21 mouse cellular contexts compared by ENCODE assay signal in genomic region chr5:113804395-113804966, GRCm38 (mm10). TPM values are rescaled to one million over a fixed set of nuclear protein-coding genes. Genes with fewer than 3 reads are reported as not detected.
DNase-seq lines count a peak whose midpoint lies in the region; ATAC-seq and TF ChIP-seq lines count a peak whose summit lies in the region.
"Had no signal": no experiment of that assay in that cellular context is flagged by ENCODE, and none has a peak within 500 bp of the region (broad histone marks: within the 10 kb centered on the region; RNA-seq: fewer than 3 reads in every experiment).

No protein-coding gene starts in this region.

- no peak overlapping the region for H3ac ChIP-seq in C2C12 (ENCODE audit: control insufficient read depth, insufficient read length, low read depth)

- no peak overlapping the region for H3K4me2 ChIP-seq in liver, embryonic 14.5 days (ENCODE audit: low read depth)
- no peak overlapping the region for H3K4me2 ChIP-seq in limb, embryonic 15.5 days
- H3K4me2 ChIP-seq: liver, embryonic 13.5 days had no signal

- H3K27ac ChIP-seq in liver, embryonic 14.5 days = no peak overlapping the region
- peak overlapping the region; percentile 71 for H3K27ac ChIP-seq in bone marrow, adult 2 months (ENCODE audit: control insufficient read depth, insufficient read depth, low read depth, low read length, poor library complexity)
- peak overlapping the region; percentile 54; the same call in 1 of the 2 replicates for H3K27ac ChIP-seq in limb, embryonic 15.5 days
- H3K27ac ChIP-seq: heart, embryonic 10.5 days; liver, embryonic 13.5 days had no signal

- TF ChIP-seq POLR2A in bone marrow, adult 2 months (IDR thresholded peaks at IDR 0.05; ENCODE audit: borderline replicate concordance, control insufficient read depth, low read depth, low read length) = no peak

- no peaks in the 10 kb centered on the region for H3K9me3 ChIP-seq in liver, embryonic 14.5 days (ENCODE audit: control insufficient read depth, low read length)
- no peaks in the 10 kb centered on the region for H3K9me3 ChIP-seq in limb, embryonic 15.5 days
- H3K9me3 ChIP-seq: G1E; heart, embryonic 10.5 days; liver, embryonic 13.5 days had no signal

- 37% methylated on average over 7 of the region's 7 CpGs for WGBS in liver, embryonic 14.5 days (ENCODE audit: insufficient replicate concordance)
- 34% methylated on average over 7 of the region's 7 CpGs for WGBS in bone marrow, adult 2 months
- 38% methylated on average over 7 of the region's 7 CpGs for WGBS in limb, embryonic 15.5 days

- H3K36me3 ChIP-seq in liver, embryonic 14.5 days (replicated peaks; ENCODE audit: control insufficient read depth, insufficient read depth, low read depth) = no peaks in the 10 kb centered on the region
- no peaks in the 10 kb centered on the region for H3K36me3 ChIP-seq in C2C12 (ENCODE audit: control insufficient read depth, insufficient read depth)
- no peaks in the 10 kb centered on the region for H3K36me3 ChIP-seq in limb, embryonic 15.5 days
- H3K36me3 ChIP-seq: G1E; heart, embryonic 10.5 days; liver, embryonic 13.5 days had no signal

- H3K27me3 ChIP-seq in liver, embryonic 14.5 days (ENCODE audit: control insufficient read depth, insufficient read depth, low read length) = no peaks in the 10 kb centered on the region
- no peaks in the 10 kb centered on the region for H3K27me3 ChIP-seq in C2C12 (ENCODE audit: control insufficient read depth, insufficient read depth, insufficient read length)
- H3K27me3 ChIP-seq in limb, embryonic 15.5 days = no peaks in the 10 kb centered on the region

- 0 out of 4 replicates have a peak, but pooled peaks cover 0 to 2% of the 10 kb centered on the region in 2 experiments for H3K4me1 ChIP-seq in liver, embryonic 14.5 days (replicated peaks; ENCODE audit: control insufficient read depth in 2 of 2, insufficient read depth in 2 of 2, low read length in 1 of 2)
- peaks cover 6% of the 10 kb centered on the region for H3K4me1 ChIP-seq in bone marrow, adult 2 months (ENCODE audit: control insufficient read depth, insufficient read depth, low read length)
- peaks cover 58% of the 10 kb centered on the region for H3K4me1 ChIP-seq in limb, embryonic 15.5 days

- no peak overlapping the region for H3K4me3 ChIP-seq in liver, embryonic 14.5 days (ENCODE audit: insufficient read depth in 1 of 2, low read depth in 2 of 2, low read length in 2 of 2)
- H3K4me3 ChIP-seq in C2C12 (ENCODE audit: insufficient read depth, poor library complexity, severe bottlenecking) = no peak overlapping the region
- no peak overlapping the region for H3K4me3 ChIP-seq in bone marrow, adult 2 months (replicated peaks; ENCODE audit: control insufficient read depth, low read depth, low read length)
- H3K4me3 ChIP-seq in limb, embryonic 15.5 days = no peak overlapping the region
- H3K4me3 ChIP-seq: heart, embryonic 10.5 days; liver, embryonic 13.5 days had no signal

- H3K79me3 ChIP-seq in C2C12 (ENCODE audit: low read depth) = no peaks in the 10 kb centered on the region

- peaks cover 3% of the 10 kb centered on the region for H3K79me2 ChIP-seq in C2C12 (ENCODE audit: control insufficient read depth, insufficient read depth)

- H3K9ac ChIP-seq in liver, embryonic 14.5 days (replicated peaks) = no peak overlapping the region
- H3K9ac ChIP-seq in limb, embryonic 15.5 days = no peak overlapping the region
- H3K9ac ChIP-seq: forebrain, postnatal 0 days; liver, embryonic 13.5 days had no signal

- no peak for DNase-seq in liver, embryonic 14.5 days (ENCODE audit: low read depth in 3 of 3, low spot score in 3 of 3)
- no peak for DNase-seq in liver
- no peak for DNase-seq in retina, embryonic 14.5 days (ENCODE audit: low spot score)
- DNase-seq in kidney, postnatal 25 days = no peak
- DNase-seq: adrenal gland, postnatal 25 days; cerebellum, adult 11-12 months; cerebellum, postnatal 25 days; embryo, embryonic 11 days; forebrain, postnatal 0 days; gastrocnemius, postnatal 36 days; layer of hippocampus, postnatal 36 days; liver, embryonic 13.5 days; lung, postnatal 10 days; retina, postnatal 1 day; right cerebral cortex, postnatal 4 days had no signal

- 0 out of 2 replicates have a peak, but pooled peaks have one; percentile 12 for TF ChIP-seq CTCF in liver, embryonic 14.5 days (IDR thresholded peaks at IDR 0.05; ENCODE audit: low read depth)
- TF ChIP-seq CTCF in C2C12 (IDR thresholded peaks at IDR 0.05; ENCODE audit: control insufficient read depth, insufficient read depth, insufficient read length) = peak; percentile 22
- no peak for TF ChIP-seq CTCF in bone marrow, adult 2 months (IDR thresholded peaks at IDR 0.05; ENCODE audit: control insufficient read depth, insufficient read depth, low read length)

- TF ChIP-seq EP300 in liver, embryonic 14.5 days (IDR thresholded peaks at IDR 0.05; ENCODE audit: low read depth) = no peak

- no peak for ATAC-seq in liver, embryonic 14.5 days (ENCODE audit: insufficient read depth)
- ATAC-seq in limb, embryonic 15.5 days (ENCODE audit: insufficient number of reproducible peaks, low FRiP score, low TSS enrichment, low read depth) = 0 out of 2 replicates have a peak, but pooled peaks have one; percentile 12
- ATAC-seq: CD4-positive, CD25-positive, alpha-beta regulatory T cell, adult 4 months; forebrain, postnatal 0 days had no signal

TF ChIP-seq in C2C12, 6 proteins besides CTCF, POLR2A, EP300 and RAD21:
- TF ChIP-seq MAX (IDR thresholded peaks at IDR 0.05) (no peak), CEBPB (IDR thresholded peaks at IDR 0.05; ENCODE audit: low read depth) (no peak), USF1 (IDR thresholded peaks at IDR 0.05; ENCODE audit: low read depth) (no peak), FOSL1 (IDR thresholded peaks at IDR 0.05; ENCODE audit: insufficient read depth, low read length, poor library complexity, severe bottlenecking) (no peak), MYOD1 (IDR thresholded peaks at IDR 0.05; ENCODE audit: control insufficient read depth, insufficient read length, low read depth) (no peak), MYOG (IDR thresholded peaks at IDR 0.05; ENCODE audit: control insufficient read depth, extremely low read depth, insufficient read length) (no peak)

RNA-seq across cellular contexts. Expression of gene Tmem119, which starts 4.2 kb away (rescaled TPM):
- 0.94 and 1.1 TPM in 2 replicates for polyA plus RNA-seq in liver, embryonic 14.5 days (2012; rRNA removed)
- 1.1 and 1.4 TPM in 2 replicates for polyA plus RNA-seq in liver, embryonic 14.5 days (2014; fragmentation: Nextera tagmentation; extraction: Ambion mirVana)
- polyA plus RNA-seq in C2C12 (2012; fragmentation: generic; extraction: Trizol) = 127 TPM
- 1.4 and 1.8 TPM in 2 replicates for polyA plus RNA-seq in bone marrow, adult 2 months (2011; ENCODE audit: insufficient read depth, insufficient read length, low replicate concordance, missing spikeins)
- polyA plus RNA-seq in limb, embryonic 15.5 days (2015; fragmentation: Nextera tagmentation; extraction: Ambion mirVana) = 202 and 204 TPM in 2 replicates
- polyA plus RNA-seq: CD4-positive, CD25-positive, alpha-beta regulatory T cell, adult 4 months had no signal

RNA-seq across cellular contexts. Expression of gene Selplg, which starts 28.0 kb away (rescaled TPM):
- polyA plus RNA-seq in liver, embryonic 14.5 days (2012; rRNA removed) = 8.8 and 10.9 TPM in 2 replicates
- 11.2 and 12.5 TPM in 2 replicates for polyA plus RNA-seq in liver, embryonic 14.5 days (2014; fragmentation: Nextera tagmentation; extraction: Ambion mirVana)
- 0.06 TPM for polyA plus RNA-seq in C2C12 (2012; fragmentation: generic; extraction: Trizol)
- 48.2 and 146 TPM in 2 replicates for polyA plus RNA-seq in bone marrow, adult 2 months (2011; ENCODE audit: insufficient read depth, insufficient read length, low replicate concordance, missing spikeins)
- 5.5 and 8.3 TPM in 2 replicates for polyA plus RNA-seq in limb, embryonic 15.5 days (2015; fragmentation: Nextera tagmentation; extraction: Ambion mirVana)

RNA-seq across cellular contexts. Expression of gene Iscu, which starts 31.9 kb away (rescaled TPM):
- polyA plus RNA-seq in liver, embryonic 14.5 days (2012; rRNA removed) = 46.2 and 64.9 TPM in 2 replicates
- polyA plus RNA-seq in liver, embryonic 14.5 days (2014; fragmentation: Nextera tagmentation; extraction: Ambion mirVana) = 100 and 103 TPM in 2 replicates
- polyA plus RNA-seq in C2C12 (2012; fragmentation: generic; extraction: Trizol) = 119 TPM
- polyA plus RNA-seq in bone marrow, adult 2 months (2011; ENCODE audit: insufficient read depth, insufficient read length, low replicate concordance, missing spikeins) = 108 and 116 TPM in 2 replicates
- 91.0 and 99.0 TPM in 2 replicates for polyA plus RNA-seq in limb, embryonic 15.5 days (2015; fragmentation: Nextera tagmentation; extraction: Ambion mirVana)

RNA-seq across cellular contexts. Expression of gene Sart3, which starts 32.2 kb away (rescaled TPM):
- 11.6 and 15.0 TPM in 2 replicates for polyA plus RNA-seq in liver, embryonic 14.5 days (2012; rRNA removed)
- 12.7 and 15.9 TPM in 2 replicates for polyA plus RNA-seq in liver, embryonic 14.5 days (2014; fragmentation: Nextera tagmentation; extraction: Ambion mirVana)
- 53.4 TPM for polyA plus RNA-seq in C2C12 (2012; fragmentation: generic; extraction: Trizol)
- polyA plus RNA-seq in bone marrow, adult 2 months (2011; ENCODE audit: insufficient read depth, insufficient read length, low replicate concordance, missing spikeins) = 42.7 and 57.4 TPM in 2 replicates
- polyA plus RNA-seq in limb, embryonic 15.5 days (2015; fragmentation: Nextera tagmentation; extraction: Ambion mirVana) = 38.4 and 45.9 TPM in 2 replicates

Comparison
In these comparisons a context has a peak if more than half of its experiments do, and no peak if none do; other contexts are left out.
1. RNA of gene Tmem119, which starts 4.2 kb away (polyA plus RNA-seq): 202 to 204 TPM in limb, embryonic 15.5 days and 127 TPM in C2C12 (single experiment); 1.4 to 1.8 TPM in bone marrow, adult 2 months and 0.94 to 1.4 TPM in liver, embryonic 14.5 days; every median in the first group is over 10 times any median in the second.